Mouse (Mus musculus): ENCODE data around the gene Znrf3. TPM values are rescaled to one million over a fixed set of nuclear protein-coding genes. Genes with fewer than 3 reads are reported as not detected.
"Not testable (repeated sequence)": the region's sequence is repeated elsewhere in the genome, so short reads cannot be mapped to it uniquely, and the experiment has no call there.

Znrf3 gene
- total and polyA plus RNA-seq, 2 experiments from 2014 or later, result 9.9 to 13.6 TPM

DNA sequence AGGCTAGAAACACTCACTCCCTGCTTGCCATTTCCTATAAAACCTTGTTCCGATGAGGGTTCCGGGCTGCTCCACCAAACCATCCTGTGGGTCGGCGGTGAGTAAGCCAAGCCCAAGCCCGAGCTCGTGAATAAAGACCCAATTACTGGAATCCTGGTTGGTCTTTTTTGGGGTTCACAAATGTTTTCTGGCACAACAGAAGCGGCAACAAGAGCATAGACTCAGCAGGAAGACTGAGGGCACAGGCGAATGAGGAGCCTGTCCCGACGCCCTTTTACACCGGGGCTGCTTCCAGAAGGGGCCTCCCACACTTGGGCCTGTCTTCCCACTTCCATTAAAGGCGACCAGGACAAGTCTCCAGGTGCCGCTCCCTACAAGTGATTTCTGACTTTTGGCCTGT is 37.9 kb upstream of the Znrf3 start:
- 90% methylated on average over 13 of the region's 13 CpGs for WGBS

GRCm38 (mm10) chr11:5478831-5479230 is 34.2 kb upstream of the Znrf3 start:
- no peak overlapping the region for H3K27ac ChIP-seq
- no peak for TF ChIP-seq CTCF (IDR thresholded peaks at IDR 0.05; ENCODE audit: low read depth)

More for the DNA sequence above, 37.9 kb upstream of the Znrf3 start:
- Histone ChIP-seq H3K4me1 (ENCODE audit: insufficient read depth, low read length) (no peaks in the 10 kb centered on the region), H3K9ac (replicated peaks; ENCODE audit: low read length) (no peak overlapping the region), H3K4me3 (ENCODE audit: low read length) (no peak overlapping the region), H3K4me2 (ENCODE audit: low read depth, low read length) (no peak overlapping the region), H3K36me3 (ENCODE audit: insufficient read depth, low read length) (no peaks in the 10 kb centered on the region), H3K27me3 (ENCODE audit: insufficient read depth, low read length) (no peaks in the 10 kb centered on the region), H3K27ac (no peak overlapping the region), H3K9me3 (ENCODE audit: low read length) (no peaks in the 10 kb centered on the region)
- no peak for DNase-seq (ENCODE audit: low spot score)
- TF ChIP-seq CTCF (IDR thresholded peaks at IDR 0.05; ENCODE audit: low read depth), result no peak
- no peak for ATAC-seq

GRCm38 (mm10) chr11:5478193-5478592 is 33.5 kb upstream of the Znrf3 start:
- Histone ChIP-seq H3K27ac (no peak overlapping the region), H3K4me1 (ENCODE audit: insufficient read depth, low read length) (no peaks in the 10 kb centered on the region), H3K36me3 (ENCODE audit: insufficient read depth, low read length) (no peaks in the 10 kb centered on the region), H3K4me3 (ENCODE audit: low read length) (no peak overlapping the region), H3K4me2 (ENCODE audit: low read depth, low read length) (no peak overlapping the region), H3K9me3 (ENCODE audit: low read length) (no peaks in the 10 kb centered on the region), H3K27me3 (ENCODE audit: insufficient read depth, low read length) (no peaks in the 10 kb centered on the region), H3K9ac (replicated peaks; ENCODE audit: low read length) (no peak overlapping the region)
- no peak for ATAC-seq
- TF ChIP-seq CTCF (IDR thresholded peaks at IDR 0.05; ENCODE audit: low read depth), result no peak
- WGBS, result 84% methylated on average over 7 of the region's 7 CpGs
- no peak for DNase-seq (ENCODE audit: low spot score)

More at GRCm38 (mm10) chr11:5478831-5479230, 34.2 kb upstream of the Znrf3 start:
- no peak overlapping the region for H3K4me3 ChIP-seq (ENCODE audit: low read length)
- no peak overlapping the region for H3K9ac ChIP-seq (replicated peaks; ENCODE audit: low read length)
- DNase-seq (ENCODE audit: low spot score) (no peak), ATAC-seq (no peak)
- no peaks in the 10 kb centered on the region for H3K4me1 ChIP-seq (ENCODE audit: insufficient read depth, low read length)
- H3K4me2 ChIP-seq (ENCODE audit: low read depth, low read length), result no peak overlapping the region
- no peaks in the 10 kb centered on the region for H3K9me3 ChIP-seq (ENCODE audit: low read length)
- no peaks in the 10 kb centered on the region for H3K36me3 ChIP-seq (ENCODE audit: insufficient read depth, low read length)
- 96% methylated on average over 3 of the region's 3 CpGs for WGBS
- H3K27me3 ChIP-seq (ENCODE audit: insufficient read depth, low read length), result no peaks in the 10 kb centered on the region

GRCm38 (mm10) chr11:5476806-5477205 is 32.2 kb upstream of the Znrf3 start:
- no peaks in the 10 kb centered on the region for H3K4me1 ChIP-seq (ENCODE audit: insufficient read depth, low read length)
- 91% methylated on average over 4 of the region's 4 CpGs for WGBS
- H3K9me3 ChIP-seq (ENCODE audit: low read length), result no peaks in the 10 kb centered on the region
- TF ChIP-seq CTCF (IDR thresholded peaks at IDR 0.05; ENCODE audit: low read depth), result no peak
- no peak for ATAC-seq
- no peak overlapping the region for H3K27ac ChIP-seq
- no peak overlapping the region for H3K9ac ChIP-seq (replicated peaks; ENCODE audit: low read length)
- H3K4me2 ChIP-seq (ENCODE audit: low read depth, low read length), result no peak overlapping the region
- H3K27me3 ChIP-seq (ENCODE audit: insufficient read depth, low read length), result no peaks in the 10 kb centered on the region
- H3K4me3 ChIP-seq (ENCODE audit: low read length), result no peak overlapping the region
- no peak for DNase-seq (ENCODE audit: low spot score)
- H3K36me3 ChIP-seq (ENCODE audit: insufficient read depth, low read length), result no peaks in the 10 kb centered on the region

DNA sequence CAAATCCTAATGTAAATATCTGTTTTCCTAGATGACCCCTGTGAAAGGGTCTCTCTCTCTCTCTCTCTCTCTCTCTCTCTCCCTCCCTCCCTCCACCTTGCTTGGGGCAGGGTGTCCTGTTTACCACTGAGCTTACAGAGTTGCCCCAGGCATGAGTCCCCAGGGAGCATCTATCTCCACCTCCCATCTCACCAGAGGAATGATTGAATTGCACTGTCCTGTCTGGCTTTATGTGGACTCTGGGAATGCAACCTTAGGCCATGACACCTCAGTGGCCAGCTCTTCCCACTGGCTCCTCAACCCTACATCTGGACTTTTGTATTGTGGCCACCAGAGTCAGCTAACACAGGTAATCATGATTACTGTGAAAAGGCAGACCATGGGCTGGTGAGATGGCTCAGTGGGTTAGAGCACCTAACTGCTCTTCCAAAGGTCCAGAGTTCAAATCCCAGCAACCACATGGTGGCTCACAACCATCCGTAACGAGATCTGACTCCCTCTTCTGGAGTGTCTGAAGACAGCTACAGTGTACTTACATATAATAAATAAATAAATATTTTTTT is 31.0 kb upstream of the Znrf3 start:
- not testable (repeated sequence) for H3K9me3 ChIP-seq (ENCODE audit: low read length); DNase-seq (ENCODE audit: low spot score); H3K36me3 ChIP-seq (ENCODE audit: insufficient read depth, low read length); H3K27ac ChIP-seq; H3K27me3 ChIP-seq (ENCODE audit: insufficient read depth, low read length); H3K9ac ChIP-seq (replicated peaks; ENCODE audit: low read length); H3K4me2 ChIP-seq (ENCODE audit: low read depth, low read length); ATAC-seq; H3K4me3 ChIP-seq (ENCODE audit: low read length); H3K4me1 ChIP-seq (ENCODE audit: insufficient read depth, low read length)
- WGBS, result no CpG with 5 or more reads among the region's 2 CpGs

- no peaks in the 10 kb centered on the region for H3K27me3 ChIP-seq (ENCODE audit: insufficient read depth, low read length)
- H3K36me3 ChIP-seq (ENCODE audit: insufficient read depth, low read length), result no peaks in the 10 kb centered on the region
- peak; percentile 88 for TF ChIP-seq CTCF (IDR thresholded peaks at IDR 0.05; ENCODE audit: low read depth)
- no peaks in the 10 kb centered on the region for H3K4me1 ChIP-seq (ENCODE audit: insufficient read depth, low read length)
- no peak overlapping the region for H3K4me3 ChIP-seq (ENCODE audit: low read length)
- DNase-seq (ENCODE audit: low spot score) (peak; percentile 90), ATAC-seq (peak; percentile 35; the same call in 1 of the 2 replicates)
- no peaks in the 10 kb centered on the region for H3K9me3 ChIP-seq (ENCODE audit: low read length)
- H3K9ac ChIP-seq (replicated peaks; ENCODE audit: low read length), result no peak overlapping the region
- WGBS, result 5% methylated on average over 5 of the region's 5 CpGs
- no peak overlapping the region for H3K4me2 ChIP-seq (ENCODE audit: low read depth, low read length)
- H3K27ac ChIP-seq, result no peak overlapping the region
Measured at GRCm38 (mm10) chr11:5474130-5474529, 29.5 kb upstream of the Znrf3 start.

DNA sequence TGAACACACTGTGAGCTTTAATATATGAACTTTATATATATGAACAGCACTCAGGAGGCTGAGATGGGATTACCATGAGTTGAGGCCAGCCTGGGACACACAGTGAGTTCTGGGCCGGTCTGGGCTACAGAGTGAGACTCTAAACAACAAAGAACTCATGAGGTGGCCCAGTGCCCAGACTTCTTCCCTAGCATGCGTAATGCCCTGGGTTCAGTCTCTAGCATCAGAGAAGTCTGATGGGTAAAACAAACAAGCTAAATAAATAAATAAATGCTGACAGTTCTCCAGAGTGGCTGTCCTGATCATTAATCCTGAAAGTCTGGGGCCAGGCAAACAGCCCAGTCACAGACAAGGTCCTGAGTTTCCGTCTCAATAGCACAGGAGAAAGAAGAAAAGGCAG is 25.4 kb upstream of the Znrf3 start:
- no peaks in the 10 kb centered on the region for H3K4me1 ChIP-seq (ENCODE audit: insufficient read depth, low read length)
- H3K4me3 ChIP-seq (ENCODE audit: low read length), result no peak overlapping the region
- WGBS, result 55% methylated on average over 3 of the region's 3 CpGs
- H3K27me3 ChIP-seq (ENCODE audit: insufficient read depth, low read length), result no peaks in the 10 kb centered on the region
- DNase-seq (ENCODE audit: low spot score) (peak; percentile 47), ATAC-seq (0 out of 2 replicates have a peak, but pooled peaks have one; percentile 51)
- no peak overlapping the region for H3K4me2 ChIP-seq (ENCODE audit: low read depth, low read length)
- no peak for TF ChIP-seq CTCF (IDR thresholded peaks at IDR 0.05; ENCODE audit: low read depth)
- H3K36me3 ChIP-seq (ENCODE audit: insufficient read depth, low read length), result no peaks in the 10 kb centered on the region
- no peaks in the 10 kb centered on the region for H3K9me3 ChIP-seq (ENCODE audit: low read length)
- H3K9ac ChIP-seq (replicated peaks; ENCODE audit: low read length), result no peak overlapping the region
- H3K27ac ChIP-seq, result no peak overlapping the region
